Mouse (Mus musculus) fibroblast of lung, adult 2 months (primary cell): ENCODE results near the gene Ccr1l1.

Source experiments
- DNase-seq: peaks from one replicate; pipeline ENCODE4 v3.0.0-alpha.2; 2011; ENCODE audit warnings: low read depth

Gene Ccr1l1

GRCm38 (mm10) chr9:123957911-123958413 lies 20.2 kb downstream of the Ccr1l1 start:
- DNase-seq, result no peak

GRCm38 (mm10) chr9:123956892-123957291 lies 21.3 kb downstream of the Ccr1l1 start:
- DNase-seq, result no peak

- no peak for DNase-seq
These were observed 24.7 kb downstream of the Ccr1l1 start for GRCm38 (mm10) chr9:123953551-123953950.

GRCm38 (mm10) chr9:123951176-123951575 lies 27.0 kb downstream of the Ccr1l1 start:
- no peak for DNase-seq

- no peak for DNase-seq
These were observed 28.8 kb downstream of the Ccr1l1 start for GRCm38 (mm10) chr9:123949432-123949831.

GRCm38 (mm10) chr9:123947815-123948214 lies 30.4 kb downstream of the Ccr1l1 start:
- no peak for DNase-seq

GRCm38 (mm10) chr9:123942025-123942424 lies 36.2 kb downstream of the Ccr1l1 start:
- DNase-seq, result no peak

- no peak for DNase-seq
These were observed 36.9 kb downstream of the Ccr1l1 start for GRCm38 (mm10) chr9:123941316-123941715.

GRCm38 (mm10) chr9:123940628-123941027 lies 37.6 kb downstream of the Ccr1l1 start:
- DNase-seq, result no peak

- no peak for DNase-seq
These were observed 38.0 kb downstream of the Ccr1l1 start for GRCm38 (mm10) chr9:123940168-123940567.

- no peak for DNase-seq
These were observed 40.2 kb downstream of the Ccr1l1 start for GRCm38 (mm10) chr9:123937989-123938388.

- no peak for DNase-seq
These were observed 41.5 kb downstream of the Ccr1l1 start for GRCm38 (mm10) chr9:123936604-123937280.

- no peak for DNase-seq
These were observed 42.4 kb downstream of the Ccr1l1 start for GRCm38 (mm10) chr9:123935776-123936175.

GRCm38 (mm10) chr9:123935346-123935745 lies 42.9 kb downstream of the Ccr1l1 start:
- no peak for DNase-seq

- DNase-seq, result no peak
These were observed 44.3 kb downstream of the Ccr1l1 start for GRCm38 (mm10) chr9:123933716-123934445.

- no peak for DNase-seq
These were observed 45.1 kb downstream of the Ccr1l1 start for GRCm38 (mm10) chr9:123932911-123933675.

- DNase-seq, result no peak
These were observed 46.2 kb downstream of the Ccr1l1 start for GRCm38 (mm10) chr9:123931761-123932700.

GRCm38 (mm10) chr9:123930926-123931325 lies 47.3 kb downstream of the Ccr1l1 start:
- no peak for DNase-seq

GRCm38 (mm10) chr9:123930476-123930875 lies 47.7 kb downstream of the Ccr1l1 start:
- DNase-seq, result no peak

GRCm38 (mm10) chr9:123929936-123930335 lies 48.3 kb downstream of the Ccr1l1 start:
- DNase-seq, result no peak

GRCm38 (mm10) chr9:123928759-123929246 lies 49.4 kb downstream of the Ccr1l1 start:
- DNase-seq, result no peak
